Mouse (Mus musculus): ENCODE data around the gene Scgb2a2.

DNA sequence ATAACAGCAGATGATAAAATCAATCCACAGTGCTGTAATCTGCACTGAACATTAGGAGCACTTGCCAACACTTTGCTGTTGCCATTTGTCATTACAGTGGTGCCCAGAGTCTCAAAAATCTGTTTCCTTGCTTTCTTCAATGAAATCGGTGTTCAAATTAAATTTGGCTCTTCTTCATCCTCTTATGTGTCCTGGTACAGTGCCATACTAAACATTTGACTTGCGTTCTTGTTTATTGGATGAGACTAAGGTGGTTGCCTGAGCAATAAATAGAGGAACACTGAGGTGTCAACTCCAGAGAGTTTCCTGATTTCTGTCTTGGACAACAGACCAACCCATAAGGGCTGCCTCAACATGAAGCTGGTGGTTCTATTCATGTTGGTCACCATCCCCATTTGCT, at the start of gene Scgb2a2:
- no peak for TF ChIP-seq CTCF (IDR thresholded peaks at IDR 0.05; ENCODE audit: insufficient read depth, low read length)
- TF ChIP-seq POLR2A (IDR thresholded peaks at IDR 0.05; ENCODE audit: borderline replicate concordance, extremely low read depth, low read depth, low read length) = no peak
